Mouse (Mus musculus): ENCODE results near the gene 1700017B05Rik. TPM values are rescaled to one million over a fixed set of nuclear protein-coding genes. Genes with fewer than 3 reads are reported as not detected.

The 1700017B05Rik gene
- total RNA-seq, 2 experiments from 2014 or later, result 6.4 to 7.3 TPM

- no peak for DNase-seq
- intact Hi-C loops (cut with DNase I; ENCODE audit: low total_unique reads), result no loop called here
These were observed 11.5 kb upstream of the 1700017B05Rik start for GRCm38 (mm10) chr9:57273805-57274494.

GRCm38 (mm10) chr9:57272902-57273804 lies 10.7 kb upstream of the 1700017B05Rik start:
- DNase-seq, result no peak
- intact Hi-C loops (cut with DNase I; ENCODE audit: low total_unique reads), result no loop called here

GRCm38 (mm10) chr9:57271837-57272562 lies 9.6 kb upstream of the 1700017B05Rik start:
- intact Hi-C loops (cut with DNase I; ENCODE audit: low total_unique reads), result no loop called here
- no peak for DNase-seq

- intact Hi-C loops (cut with DNase I; ENCODE audit: low total_unique reads), result no loop called here
- no peak for DNase-seq
These were observed 8.7 kb upstream of the 1700017B05Rik start for GRCm38 (mm10) chr9:57271081-57271480.

- no peak for DNase-seq
- intact Hi-C loops (cut with DNase I; ENCODE audit: low total_unique reads), result no loop called here
These were observed 8.0 kb upstream of the 1700017B05Rik start for GRCm38 (mm10) chr9:57270399-57270798.

GRCm38 (mm10) chr9:57269384-57269783 lies 7.0 kb upstream of the 1700017B05Rik start:
- intact Hi-C loops (cut with DNase I; ENCODE audit: low total_unique reads), result no loop called here
- DNase-seq, result no peak

- DNase-seq, result no peak
- intact Hi-C loops (cut with DNase I; ENCODE audit: low total_unique reads), result no loop called here
These were observed 6.2 kb upstream of the 1700017B05Rik start for GRCm38 (mm10) chr9:57268575-57268974.

- DNase-seq, result no peak
- intact Hi-C loops (cut with DNase I; ENCODE audit: low total_unique reads), result no loop called here
These were observed 5.7 kb upstream of the 1700017B05Rik start for GRCm38 (mm10) chr9:57268078-57268477.

GRCm38 (mm10) chr9:57267421-57267820 lies 5.0 kb upstream of the 1700017B05Rik start:
- DNase-seq, result no peak
- intact Hi-C loops (cut with DNase I; ENCODE audit: low total_unique reads), result no loop called here

- DNase-seq, result no peak
- intact Hi-C loops (cut with DNase I; ENCODE audit: low total_unique reads), result no loop called here
These were observed 2.7 kb upstream of the 1700017B05Rik start for GRCm38 (mm10) chr9:57265125-57265524.

- DNase-seq, result no peak
- intact Hi-C loops (cut with DNase I; ENCODE audit: low total_unique reads), result no loop called here
These were observed 628 bp upstream of the 1700017B05Rik start for GRCm38 (mm10) chr9:57262795-57263684.

GRCm38 (mm10) chr9:57261516-57261912 lies 898 bp downstream of the 1700017B05Rik start:
- intact Hi-C loops (cut with DNase I; ENCODE audit: low total_unique reads), result loop anchor here (2.0 kb wide), 1 partner anchor 173 kb away; no protein-coding TSS in a partner anchor
- DNase-seq, result peak; percentile 75

GRCm38 (mm10) chr9:57260940-57261339 lies 1.5 kb downstream of the 1700017B05Rik start:
- intact Hi-C loops (cut with DNase I; ENCODE audit: low total_unique reads), result loop anchor here (2.0 kb wide), 1 partner anchor 174 kb away; no protein-coding TSS in a partner anchor

GRCm38 (mm10) chr9:57259736-57260135 lies 2.7 kb downstream of the 1700017B05Rik start:
- peak; percentile 91 for DNase-seq
- intact Hi-C loops (cut with DNase I; ENCODE audit: low total_unique reads), result loop anchor here (2.0 to 10.0 kb wide), 2 partner anchors 95 to 175 kb away; no protein-coding TSS in a partner anchor

More at GRCm38 (mm10) chr9:57260940-57261339, 1.5 kb downstream of the 1700017B05Rik start:
- DNase-seq, result no peak

- intact Hi-C loops (cut with DNase I; ENCODE audit: low total_unique reads), result loop anchor here (10.0 kb wide), 1 partner anchor 97 kb away; no protein-coding TSS in a partner anchor
- DNase-seq, result no peak
These were observed 4.8 kb downstream of the 1700017B05Rik start for GRCm38 (mm10) chr9:57257627-57258026.

- DNase-seq, result no peak
- intact Hi-C loops (cut with DNase I; ENCODE audit: low total_unique reads), result loop anchor here (10.0 kb wide), 1 partner anchor 98 kb away; no protein-coding TSS in a partner anchor
These were observed 5.6 kb downstream of the 1700017B05Rik start for GRCm38 (mm10) chr9:57256861-57257260.

GRCm38 (mm10) chr9:57256309-57256708 lies 6.1 kb downstream of the 1700017B05Rik start:
- intact Hi-C loops (cut with DNase I; ENCODE audit: low total_unique reads), result loop anchor here (10.0 kb wide), 1 partner anchor 98 kb away; no protein-coding TSS in a partner anchor
- DNase-seq, result no peak

GRCm38 (mm10) chr9:57254823-57255495 lies 7.5 kb downstream of the 1700017B05Rik start:
- DNase-seq, result no peak
- intact Hi-C loops (cut with DNase I; ENCODE audit: low total_unique reads), result loop anchor here (10.0 kb wide), 1 partner anchor 100 kb away; no protein-coding TSS in a partner anchor
